Mouse (Mus musculus) liver, adult 2 months (tissue): ENCODE results near the gene Dvl1. TPM values are rescaled to one million over a fixed set of nuclear protein-coding genes. Genes with fewer than 3 reads are reported as not detected.

ENCODE experiments used
- DNase-seq: peaks from one replicate; pipeline ENCODE4 v3.0.0-alpha.2; 2011; ENCODE audit warnings: low read depth, low spot score; ENCODE audit errors: extremely low read depth
- H3K27ac ChIP-seq: fragments of 200-500 bp; replicated peaks from 2 replicates; pipeline ENCODE4 v1.5.1; 2012; ENCODE audit warnings: low read depth, mild to moderate bottlenecking, control low read depth, inconsistent platforms, low read length; ENCODE audit not compliant: insufficient read depth
- H3K27me3 ChIP-seq: fragments of 200-500 bp; 2 replicates; pipeline ENCODE4 v1.6.1; 2012; ENCODE audit warnings: mild to moderate bottlenecking, moderate library complexity, low read length, inconsistent platforms; ENCODE audit not compliant: control insufficient read depth, insufficient read depth
- H3K36me3 ChIP-seq: fragments of 200-500 bp; 2 replicates; pipeline ENCODE4 v1.6.1; 2012; ENCODE audit warnings: low read length, inconsistent platforms; ENCODE audit not compliant: control insufficient read depth, insufficient read depth
- H3K4me1 ChIP-seq: fragments of 200-500 bp; 2 replicates; pipeline ENCODE4 v1.6.1; 2011; ENCODE audit warnings: low read length; ENCODE audit not compliant: control insufficient read depth, insufficient read depth
- H3K4me3 ChIP-seq: fragments of 200-500 bp; 2 replicates; pipeline ENCODE4 v1.5.1; 2011; ENCODE audit warnings: low read depth, mild to moderate bottlenecking, control low read depth, low read length, moderate library complexity; ENCODE audit not compliant: insufficient read depth
- H3K79me2 ChIP-seq: fragments of 200-500 bp; 2 replicates; pipeline ENCODE4 v1.6.1; 2012; ENCODE audit warnings: inconsistent platforms, mild to moderate bottlenecking, low read length, moderate library complexity; ENCODE audit not compliant: control insufficient read depth, insufficient read depth
- H3K9ac ChIP-seq: fragments of 200-500 bp; 2 replicates; pipeline ENCODE4 v1.6.1; 2012; ENCODE audit warnings: low read depth, mild to moderate bottlenecking, control low read depth, inconsistent platforms, low read length
- CTCF ChIP-seq: fragments of 200-500 bp; IDR thresholded peaks from 2 replicates; pipeline ENCODE4 v1.5.1; 2011; ENCODE audit warnings: low read depth, low read length, control low read depth
- POLR2A ChIP-seq: fragments of 200-500 bp; IDR thresholded peaks from 2 replicates; pipeline ENCODE4 v1.6.1; 2011; ENCODE audit warnings: low read length, control low read depth; ENCODE audit not compliant: insufficient read depth; ENCODE audit errors: extremely low read depth
- WGBS: fragments of 180-500 bp; shearing (Covaris S2); methylation state at CpG from one replicate; pipeline ENCODE4 v1.1.7; 2018; 5-methylcytosine and 5-hydroxymethylcytosine counted together
- polyA plus RNA-seq: library from polyadenylated mRNA; depleted of rRNA; stranded (reverse); fragments of >200 nt; gene quantifications from 2 replicates; pipeline ENCODE4 v1.2.3, GENCODE M21; 2012
- total RNA-seq: library from RNA; depleted of rRNA; stranded (reverse); fragments of >200 nt; gene quantifications from 2 replicates; pipeline ENCODE4 v1.2.3, GENCODE M21; 2014

The Dvl1 gene
- total and polyA plus RNA-seq, 2 experiments = 40.5 to 162 TPM

GRCm38 (mm10) chr4:155856071-155856470, 8.9 kb downstream of the Dvl1 start:
- H3K79me2 ChIP-seq = peaks cover 7% of the 10 kb centered on the region
- H3K27ac ChIP-seq = no peak overlapping the region
- peaks cover under 1% of the 10 kb centered on the region for H3K4me1 ChIP-seq
- WGBS = 93% methylated on average over 12 of the region's 12 CpGs
- no peak overlapping the region for H3K9ac ChIP-seq
- H3K36me3 ChIP-seq = peaks cover 7% of the 10 kb centered on the region; the same call in 1 of the 2 replicates
- no peak for DNase-seq
- TF ChIP-seq CTCF = no peak
- no peak for TF ChIP-seq POLR2A
- no peaks in the 10 kb centered on the region for H3K27me3 ChIP-seq
- H3K4me3 ChIP-seq = no peak overlapping the region

GRCm38 (mm10) chr4:155856881-155857280, 9.7 kb downstream of the Dvl1 start:
- H3K9ac ChIP-seq = no peak overlapping the region
- H3K4me3 ChIP-seq = no peak overlapping the region
- no peaks in the 10 kb centered on the region for H3K27me3 ChIP-seq
- H3K36me3 ChIP-seq = peaks cover 7% of the 10 kb centered on the region; the same call in 1 of the 2 replicates
- H3K4me1 ChIP-seq = no peaks in the 10 kb centered on the region
- DNase-seq = no peak
- H3K79me2 ChIP-seq = peaks cover 2% of the 10 kb centered on the region; the same call in 1 of the 2 replicates
- no peak for TF ChIP-seq POLR2A
- no peak for TF ChIP-seq CTCF
- no peak overlapping the region for H3K27ac ChIP-seq
- 82% methylated on average over 3 of the region's 3 CpGs for WGBS

- Histone ChIP-seq H3K27ac (no peak overlapping the region), H3K4me1 (no peaks in the 10 kb centered on the region), H3K36me3 (peaks cover 7% of the 10 kb centered on the region; the same call in 1 of the 2 replicates), H3K4me3 (no peak overlapping the region), H3K79me2 (no peaks in the 10 kb centered on the region), H3K9ac (no peak overlapping the region), H3K27me3 (no peaks in the 10 kb centered on the region)
- WGBS = 70% methylated on average over 13 of the region's 13 CpGs
- no peak for DNase-seq
- TF ChIP-seq POLR2A (no peak), CTCF (no peak)
Measured at GRCm38 (mm10) chr4:155859318-155859717, 12.1 kb downstream of the Dvl1 start.

GRCm38 (mm10) chr4:155861787-155862186, 14.6 kb downstream of the Dvl1 start:
- peak; percentile 39 for DNase-seq

GRCm38 (mm10) chr4:155863001-155863400, 15.8 kb downstream of the Dvl1 start, which contains the start of gene Tas1r3:
Gene Tas1r3, minus strand, starts transcription at chr4:155863362.
- Histone ChIP-seq H3K27me3 (no peaks in the 10 kb centered on the region), H3K9ac (no peak within 1 kb of the TSS), H3K4me3 (no peak within 1 kb of the TSS), H3K36me3 (peaks cover 6% of the 10 kb centered on the region; the same call in 1 of the 2 replicates), H3K27ac (no peak within 1 kb of the TSS), H3K79me2 (no peaks in the 10 kb centered on the region), H3K4me1 (no peaks in the 10 kb centered on the region)
- WGBS = 78% methylated on average over 5 of the region's 5 CpGs
- no peak for DNase-seq
- no peak for TF ChIP-seq POLR2A
- no peak for TF ChIP-seq CTCF

More at GRCm38 (mm10) chr4:155861787-155862186, 14.6 kb downstream of the Dvl1 start:
- TF ChIP-seq CTCF (no peak), POLR2A (no peak)
- no peaks in the 10 kb centered on the region for H3K27me3 ChIP-seq
- no peak overlapping the region for H3K4me3 ChIP-seq
- no peaks in the 10 kb centered on the region for H3K4me1 ChIP-seq
- H3K9ac ChIP-seq = no peak overlapping the region
- H3K27ac ChIP-seq = no peak overlapping the region
- no peaks in the 10 kb centered on the region for H3K79me2 ChIP-seq
- 64% methylated on average over 7 of the region's 7 CpGs for WGBS
- peaks cover 6% of the 10 kb centered on the region; the same call in 1 of the 2 replicates for H3K36me3 ChIP-seq

- 4% methylated on average over 22 of the region's 22 CpGs for WGBS
- no peaks in the 10 kb centered on the region for H3K27me3 ChIP-seq
- peak overlapping the region; percentile 76 for H3K9ac ChIP-seq
- H3K79me2 ChIP-seq = peaks cover 4% of the 10 kb centered on the region; the same call in 1 of the 2 replicates
- peaks cover 4% of the 10 kb centered on the region; the same call in 1 of the 2 replicates for H3K36me3 ChIP-seq
- TF ChIP-seq CTCF = no peak
- no peak for TF ChIP-seq POLR2A
- H3K27ac ChIP-seq = peak overlapping the region; percentile 30
- H3K4me1 ChIP-seq = peaks cover 10% of the 10 kb centered on the region
- peak overlapping the region; percentile 90 for H3K4me3 ChIP-seq
- DNase-seq = peak; percentile 57
Measured at GRCm38 (mm10) chr4:155868614-155869298, 21.6 kb downstream of the Dvl1 start.
